Mouse (Mus musculus) embryonic facial prominence, embryonic 10.5 days (tissue): ENCODE data around the gene Tmem120a. TPM values are rescaled to one million over a fixed set of nuclear protein-coding genes. Genes with fewer than 3 reads are reported as not detected.

Source experiments
- DNase-seq: peaks from one replicate; pipeline ENCODE4 v3.0.0-alpha.2; 2017; ENCODE audit warnings: low spot score
- H3K27ac ChIP-seq: fragments of 300-500 bp; sonication (generic); replicated peaks from 2 replicates; pipeline ENCODE4 v1.5.1; 2016; ENCODE audit warnings: mild to moderate bottlenecking
- H3K27me3 ChIP-seq: fragments of 300-500 bp; sonication (generic); replicated peaks from 2 replicates; pipeline ENCODE4 v1.6.1; 2016; ENCODE audit warnings: low read depth, mild to moderate bottlenecking; ENCODE audit not compliant: poor library complexity, severe bottlenecking
- H3K36me3 ChIP-seq: fragments of 300-500 bp; sonication (generic); replicated peaks from 2 replicates; pipeline ENCODE4 v1.6.1; 2016; ENCODE audit warnings: mild to moderate bottlenecking, moderate library complexity
- H3K4me1 ChIP-seq: fragments of 300-500 bp; sonication (generic); 2 replicates; pipeline ENCODE4 v1.6.1; 2016
- H3K4me3 ChIP-seq: fragments of 300-500 bp; sonication (generic); 2 replicates; pipeline ENCODE4 v1.5.1; 2016; ENCODE audit warnings: mild to moderate bottlenecking, moderate library complexity
- H3K9me3 ChIP-seq: fragments of 300-500 bp; sonication (generic); 2 replicates; pipeline ENCODE4 v1.6.1; 2016; ENCODE audit warnings: mild to moderate bottlenecking
- WGBS: fragments of 180-500 bp; shearing (Covaris S2); methylation state at CpG from one replicate; pipeline ENCODE4 v1.1.7; 2016; 5-methylcytosine and 5-hydroxymethylcytosine counted together
- polyA plus RNA-seq: library from polyadenylated mRNA; unstranded; fragments of >200 nt; fragmentation: Nextera tagmentation; extraction: Ambion mirVana; gene quantifications from 2 replicates; pipeline ENCODE4 v1.2.1, GENCODE M21; 2016

The Tmem120a gene
- polyA plus RNA-seq, 1 experiment from 2014 or later, result 54.7 TPM

- H3K4me3 ChIP-seq, result no peak overlapping the region
- no peaks in the 10 kb centered on the region for H3K27me3 ChIP-seq
- peaks cover 61% of the 10 kb centered on the region for H3K36me3 ChIP-seq
- peaks cover 35% of the 10 kb centered on the region for H3K4me1 ChIP-seq
- no peak for DNase-seq
- no peak overlapping the region for H3K27ac ChIP-seq
- 76% methylated on average over 10 of the region's 10 CpGs for WGBS
- no peaks in the 10 kb centered on the region for H3K9me3 ChIP-seq
Measured at GRCm38 (mm10) chr5:135719586-135720120, 24.6 kb downstream of the Tmem120a start.

- Histone ChIP-seq H3K4me3 (no peak overlapping the region), H3K36me3 (peaks cover 63% of the 10 kb centered on the region), H3K9me3 (no peaks in the 10 kb centered on the region), H3K27ac (0 out of 2 replicates have a peak overlapping the region, but pooled peaks have one; percentile 27), H3K4me1 (peaks cover 23% of the 10 kb centered on the region), H3K27me3 (no peaks in the 10 kb centered on the region)
- 54% methylated on average over 10 of the region's 10 CpGs for WGBS
- no peak for DNase-seq
Measured at GRCm38 (mm10) chr5:135715624-135716023, 28.6 kb downstream of the Tmem120a start.

GRCm38 (mm10) chr5:135713441-135714218 lies 30.6 kb downstream of the Tmem120a start:
- 84% methylated on average over 16 of the region's 16 CpGs for WGBS
- H3K4me3 ChIP-seq, result no peak overlapping the region
- no peaks in the 10 kb centered on the region for H3K27me3 ChIP-seq
- H3K9me3 ChIP-seq, result no peaks in the 10 kb centered on the region
- peaks cover 23% of the 10 kb centered on the region for H3K4me1 ChIP-seq
- H3K36me3 ChIP-seq, result peaks cover 58% of the 10 kb centered on the region
- no peak for DNase-seq
- H3K27ac ChIP-seq, result no peak overlapping the region

- Histone ChIP-seq H3K27me3 (no peaks in the 10 kb centered on the region), H3K9me3 (no peaks in the 10 kb centered on the region), H3K36me3 (peaks cover 58% of the 10 kb centered on the region), H3K27ac (peak overlapping the region; percentile 19; the same call in 1 of the 2 replicates), H3K4me1 (peaks cover 23% of the 10 kb centered on the region), H3K4me3 (no peak overlapping the region)
- WGBS, result 84% methylated on average over 4 of the region's 4 CpGs
- DNase-seq, result no peak
Measured at GRCm38 (mm10) chr5:135712803-135713202, 31.4 kb downstream of the Tmem120a start.

GRCm38 (mm10) chr5:135711582-135712355 lies 32.5 kb downstream of the Tmem120a start:
- Histone ChIP-seq H3K27me3 (no peaks in the 10 kb centered on the region), H3K4me3 (no peak overlapping the region), H3K4me1 (peaks cover 26% of the 10 kb centered on the region), H3K9me3 (no peaks in the 10 kb centered on the region), H3K27ac (no peak overlapping the region), H3K36me3 (peaks cover 58% of the 10 kb centered on the region)
- no peak for DNase-seq
- WGBS, result 92% methylated on average over 13 of the region's 13 CpGs

- peaks cover 58% of the 10 kb centered on the region for H3K36me3 ChIP-seq
- H3K4me1 ChIP-seq, result peaks cover 19% of the 10 kb centered on the region
- H3K27me3 ChIP-seq, result no peaks in the 10 kb centered on the region
- no peaks in the 10 kb centered on the region for H3K9me3 ChIP-seq
- WGBS, result 89% methylated on average over 7 of the region's 7 CpGs
- H3K27ac ChIP-seq, result no peak overlapping the region
- no peak for DNase-seq
- no peak overlapping the region for H3K4me3 ChIP-seq
Measured at GRCm38 (mm10) chr5:135710599-135711214, 33.5 kb downstream of the Tmem120a start.

DNA sequence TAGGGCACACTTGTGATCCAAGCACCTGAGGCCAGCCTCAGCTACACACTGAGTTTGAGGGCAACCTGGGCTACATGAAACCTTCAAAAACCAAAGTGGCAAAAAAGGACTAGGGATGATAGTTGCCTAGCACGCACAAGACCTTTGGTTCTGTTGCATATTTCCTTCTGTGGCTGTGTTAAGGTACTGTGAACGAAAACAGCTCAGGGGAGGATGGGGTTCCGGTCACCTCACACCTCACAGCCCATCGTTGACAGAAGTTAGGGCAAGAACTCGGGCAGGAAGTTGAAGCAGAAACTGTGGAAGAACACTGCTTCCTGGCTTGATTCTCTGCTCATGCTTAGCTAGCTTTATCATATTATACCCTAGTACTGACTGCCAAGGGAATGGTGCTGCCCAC lies 34.5 kb downstream of the Tmem120a start:
- no peak overlapping the region for H3K4me3 ChIP-seq
- H3K27me3 ChIP-seq, result no peaks in the 10 kb centered on the region
- 94% methylated on average over 5 of the region's 5 CpGs for WGBS
- peaks cover 17% of the 10 kb centered on the region for H3K4me1 ChIP-seq
- peaks cover 60% of the 10 kb centered on the region for H3K36me3 ChIP-seq
- no peaks in the 10 kb centered on the region for H3K9me3 ChIP-seq
- no peak for DNase-seq
- H3K27ac ChIP-seq, result no peak overlapping the region

DNA sequence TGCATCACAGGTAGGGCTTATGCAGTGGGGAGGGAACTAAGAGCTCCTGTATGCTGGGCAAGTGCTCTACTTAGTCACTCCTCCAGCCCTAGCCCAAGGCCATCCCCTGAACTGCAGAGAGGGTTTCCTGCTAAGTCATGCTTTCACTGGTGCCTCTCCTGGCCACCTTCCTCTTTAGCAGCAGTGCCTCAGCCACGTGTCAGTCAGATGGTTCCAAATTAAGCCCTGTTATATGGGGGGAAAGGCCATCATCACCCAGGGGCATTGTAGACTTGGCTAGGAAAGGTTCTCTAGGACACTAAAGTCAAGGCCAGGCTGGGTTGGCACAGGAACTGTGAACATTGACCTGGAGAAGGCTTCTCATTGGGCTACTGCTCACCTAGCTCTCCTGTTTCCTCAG lies 36.4 kb downstream of the Tmem120a start:
- peaks cover 10% of the 10 kb centered on the region; the same call in 1 of the 2 replicates for H3K4me1 ChIP-seq
- no peak overlapping the region for H3K4me3 ChIP-seq
- H3K9me3 ChIP-seq, result no peaks in the 10 kb centered on the region
- no peak overlapping the region for H3K27ac ChIP-seq
- WGBS, result 45% methylated on average over 1 of the region's 1 CpGs
- DNase-seq, result no peak
- peaks cover 68% of the 10 kb centered on the region for H3K36me3 ChIP-seq
- H3K27me3 ChIP-seq, result no peaks in the 10 kb centered on the region

DNA sequence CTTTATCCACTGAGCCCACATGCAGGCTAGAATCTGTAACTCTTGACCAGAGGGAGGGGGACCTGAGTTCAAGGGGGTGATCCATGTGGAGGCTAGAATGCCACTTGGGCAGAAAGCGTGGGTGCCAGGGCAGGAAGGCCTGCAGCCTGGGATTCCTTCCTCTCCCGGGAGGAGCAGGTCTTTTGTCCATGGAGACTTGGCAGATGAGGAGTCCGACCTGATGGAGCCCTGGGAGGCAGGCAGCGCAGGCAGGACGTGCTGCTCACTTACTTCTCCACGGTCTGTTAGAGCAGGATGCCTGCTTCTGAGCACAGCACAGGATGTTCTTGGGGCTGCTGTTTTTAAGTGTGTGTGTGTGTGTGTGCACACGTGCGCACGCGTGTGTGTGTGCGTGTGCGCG lies 37.2 kb downstream of the Tmem120a start:
- peaks cover 73% of the 10 kb centered on the region for H3K36me3 ChIP-seq
- WGBS, result 94% methylated on average over 13 of the region's 13 CpGs

GRCm38 (mm10) chr5:135705383-135705782 lies 38.9 kb downstream of the Tmem120a start:
- Histone ChIP-seq H3K27ac (no peak overlapping the region), H3K9me3 (no peaks in the 10 kb centered on the region), H3K36me3 (peaks cover 79% of the 10 kb centered on the region), H3K4me3 (no peak overlapping the region), H3K4me1 (peaks cover 6% of the 10 kb centered on the region; the same call in 1 of the 2 replicates), H3K27me3 (no peaks in the 10 kb centered on the region)
- 95% methylated on average over 4 of the region's 4 CpGs for WGBS
- no peak for DNase-seq

More for the DNA sequence above, 37.2 kb downstream of the Tmem120a start:
- Histone ChIP-seq H3K27ac (0 out of 2 replicates have a peak overlapping the region, but pooled peaks have one; percentile 44), H3K9me3 (no peaks in the 10 kb centered on the region), H3K4me3 (no peak overlapping the region), H3K27me3 (no peaks in the 10 kb centered on the region), H3K4me1 (peaks cover 6% of the 10 kb centered on the region; the same call in 1 of the 2 replicates)
- no peak for DNase-seq

GRCm38 (mm10) chr5:135703431-135703830 lies 40.8 kb downstream of the Tmem120a start:
- no peak for DNase-seq
- no peak overlapping the region for H3K4me3 ChIP-seq
- H3K27me3 ChIP-seq, result no peaks in the 10 kb centered on the region
- no peak overlapping the region for H3K27ac ChIP-seq
- 91% methylated on average over 7 of the region's 7 CpGs for WGBS
- H3K36me3 ChIP-seq, result peaks cover 87% of the 10 kb centered on the region
- peaks cover 6% of the 10 kb centered on the region; the same call in 1 of the 2 replicates for H3K4me1 ChIP-seq
- H3K9me3 ChIP-seq, result no peaks in the 10 kb centered on the region

DNA sequence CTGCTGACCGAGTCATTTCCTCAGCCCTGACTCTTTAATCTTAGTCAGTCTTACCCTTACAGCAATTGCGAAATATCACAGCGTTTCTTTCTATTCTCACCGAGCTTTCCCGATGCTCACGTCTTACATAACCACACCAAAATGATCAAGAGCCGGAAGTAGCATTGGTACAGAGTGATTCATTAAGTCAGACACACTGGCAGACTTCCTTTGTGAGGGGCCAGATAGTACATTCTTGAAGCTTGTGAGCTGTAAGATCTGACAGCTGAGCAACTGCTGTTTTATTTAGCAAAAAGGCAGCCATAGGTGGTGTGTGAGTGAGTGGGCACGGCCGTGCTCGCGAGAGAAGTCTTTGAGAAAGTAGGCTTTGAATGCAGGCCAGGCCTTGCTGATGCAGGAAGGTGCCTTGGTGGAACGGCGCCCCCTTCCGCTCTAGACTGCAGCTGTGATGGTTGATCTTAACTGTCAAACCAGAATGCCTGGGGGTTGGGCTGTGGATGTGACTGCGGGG lies 41.5 kb downstream of the Tmem120a start:
- H3K4me3 ChIP-seq, result no peak overlapping the region
- peaks cover 6% of the 10 kb centered on the region; the same call in 1 of the 2 replicates for H3K4me1 ChIP-seq
- no peak overlapping the region for H3K27ac ChIP-seq
- 78% methylated on average over 15 of the region's 15 CpGs for WGBS
- no peaks in the 10 kb centered on the region for H3K9me3 ChIP-seq
- H3K36me3 ChIP-seq, result peaks cover 85% of the 10 kb centered on the region
- no peaks in the 10 kb centered on the region for H3K27me3 ChIP-seq
- no peak for DNase-seq
